Mouse (Mus musculus) forebrain, embryonic 12.5 days (tissue): ENCODE results near the gene Rad18. TPM values are rescaled to one million over a fixed set of nuclear protein-coding genes. Genes with fewer than 3 reads are reported as not detected.

ENCODE experiments used
- ATAC-seq: fragments of 200-750 bp; cut with Nextera tagmentation; 2 replicates; pipeline ENCODE4 v1.8.0; 2017; ENCODE audit warnings: moderate TSS enrichment; ENCODE audit not compliant: low FRiP score
- H3K27ac ChIP-seq: fragments of 300-500 bp; sonication (generic); 2 replicates; pipeline ENCODE4 v1.5.1; 2016; ENCODE audit warnings: mild to moderate bottlenecking
- H3K27me3 ChIP-seq: fragments of 300-500 bp; sonication (generic); 2 replicates; pipeline ENCODE4 v1.6.1; 2016; ENCODE audit warnings: mild to moderate bottlenecking
- H3K36me3 ChIP-seq: fragments of 300-500 bp; sonication (generic); replicated peaks from 2 replicates; pipeline ENCODE4 v1.6.1; 2016; ENCODE audit warnings: mild to moderate bottlenecking
- H3K4me1 ChIP-seq: fragments of 300-500 bp; sonication (generic); 2 replicates; pipeline ENCODE4 v1.6.1; 2016
- H3K4me2 ChIP-seq: fragments of 300-500 bp; sonication (generic); 2 replicates; pipeline ENCODE4 v1.6.1; 2016; ENCODE audit warnings: mild to moderate bottlenecking, moderate library complexity
- H3K4me3 ChIP-seq: fragments of 300-500 bp; sonication (generic); replicated peaks from 2 replicates; pipeline ENCODE4 v1.5.1; 2016; ENCODE audit warnings: mild to moderate bottlenecking
- H3K9ac ChIP-seq: fragments of 300-500 bp; sonication (generic); 2 replicates; pipeline ENCODE4 v1.6.1; 2016; ENCODE audit warnings: mild to moderate bottlenecking
- H3K9me3 ChIP-seq: fragments of 300-500 bp; sonication (generic); 2 replicates; pipeline ENCODE4 v1.6.1; 2016
- WGBS: fragments of 180-500 bp; shearing (Covaris S2); methylation state at CpG from one replicate; pipeline ENCODE4 v1.1.7; 2016; 5-methylcytosine and 5-hydroxymethylcytosine counted together
- polyA plus RNA-seq: library from polyadenylated mRNA; unstranded; fragments of >200 nt; fragmentation: Nextera tagmentation; extraction: Ambion mirVana; gene quantifications from 2 replicates; pipeline ENCODE4 v1.2.1, GENCODE M21; 2016

The Rad18 gene
- polyA plus RNA-seq, 1 experiment from 2014 or later: 47.8 TPM

- no peak for ATAC-seq
- Histone ChIP-seq H3K9ac (no peak overlapping the region), H3K27ac (no peak overlapping the region), H3K4me2 (no peak overlapping the region), H3K4me3 (no peak overlapping the region), H3K36me3 (no peaks in the 10 kb centered on the region), H3K4me1 (no peaks in the 10 kb centered on the region), H3K27me3 (no peaks in the 10 kb centered on the region), H3K9me3 (no peaks in the 10 kb centered on the region)
- WGBS: 86% methylated on average over 3 of the region's 3 CpGs
Observed at GRCm38 (mm10) chr6:112574558-112574957, 121.9 kb downstream of the Rad18 start.

DNA sequence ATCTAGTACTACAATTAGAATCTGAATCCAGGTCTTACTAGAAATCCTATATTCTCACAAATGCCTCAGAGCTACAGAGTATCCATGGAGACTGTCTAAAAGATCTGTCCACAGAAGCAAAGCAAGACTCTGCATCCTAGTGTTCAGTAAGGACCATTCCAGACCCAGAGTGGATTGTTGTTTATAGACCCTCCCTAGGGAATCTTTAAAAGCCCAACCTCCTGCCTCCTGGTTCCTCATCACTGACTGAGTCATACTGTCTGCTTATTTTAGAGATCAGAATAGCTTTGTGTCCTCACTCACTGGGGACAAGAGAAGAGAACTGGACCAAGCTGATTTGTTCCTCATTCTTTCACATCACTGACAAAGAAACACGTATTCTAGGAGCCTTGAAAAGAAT, 126.1 kb downstream of the Rad18 start:
- no peak overlapping the region for H3K4me3 ChIP-seq
- no peaks in the 10 kb centered on the region for H3K9me3 ChIP-seq
- 51% methylated on average over 1 of the region's 1 CpGs for whole genome bisulfite sequencing
- ATAC-seq: no peak
- no peak overlapping the region for H3K4me2 ChIP-seq
- no peak overlapping the region for H3K9ac ChIP-seq
- no peak overlapping the region for H3K27ac ChIP-seq
- H3K4me1 ChIP-seq: no peaks in the 10 kb centered on the region
- no peaks in the 10 kb centered on the region for H3K27me3 ChIP-seq
- H3K36me3 ChIP-seq: no peaks in the 10 kb centered on the region

Other genes starting within 250 kb of the Rad18 start
- 0.22 TPM in 1 of 2 replicates, not detected in the other for gene Cav3, start 237.2 kb downstream of the Rad18 start, polyA plus RNA-seq
- gene Oxtr, start 206.7 kb downstream of the Rad18 start, polyA plus RNA-seq: 0.23 and 0.26 TPM in 2 replicates